Comparison of ENCODE assay signal across 30 mouse cellular contexts in the genomic region with DNA sequence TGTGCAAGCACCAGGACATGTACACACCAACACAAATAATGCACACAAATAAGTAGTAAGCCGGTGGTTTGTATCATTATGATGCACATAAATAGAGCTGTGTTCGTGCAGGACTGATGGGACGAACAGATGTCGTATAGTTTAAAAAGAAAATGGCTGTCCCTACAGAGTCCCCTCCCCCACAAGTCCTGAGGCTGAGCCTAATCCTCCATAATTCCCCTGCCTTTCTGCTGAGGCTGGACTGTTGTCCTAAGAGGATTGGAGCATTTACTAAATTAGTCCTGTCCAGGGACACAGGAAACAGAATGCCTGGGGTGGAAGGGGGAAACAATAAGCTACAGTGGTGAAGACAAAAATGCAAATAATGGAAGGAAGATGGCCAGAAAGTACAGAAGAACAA. TPM values are rescaled to one million over a fixed set of nuclear protein-coding genes. Genes with fewer than 3 reads are reported as not detected.
"Had no signal": no experiment of that assay in that cellular context is flagged by ENCODE, and none has a peak within 500 bp of the region (broad histone marks: within the 10 kb centered on the region; RNA-seq: fewer than 3 reads in every experiment).

No protein-coding gene starts in this region.

- H3K4me3 ChIP-seq: limb, embryonic 12.5 days; limb, embryonic 15.5 days had no signal

- H3K27ac ChIP-seq: kidney, postnatal 0 days; limb, embryonic 12.5 days; limb, embryonic 15.5 days; liver, embryonic 14.5 days; macrophage; stomach, postnatal 0 days had no signal

- DNase-seq: kidney, adult 18-20 months; kidney, adult 9 months; kidney, postnatal 36 days; left cerebral cortex, postnatal 4 days; liver, postnatal 0 days; lung, embryonic 14.5 days; right cerebral cortex, adult 18-20 months; right cerebral cortex, postnatal 14 days; right cerebral cortex, postnatal 4 days; thymus, adult 2 months; thymus, postnatal 14 days; thymus, postnatal 4 days had no signal

- H3K4me1 ChIP-seq: limb, embryonic 12.5 days; limb, embryonic 15.5 days had no signal

- ATAC-seq: inflammation-experienced regulatory T-cells, adult 6 months; intestine, embryonic 16.5 days; liver, postnatal 0 days; lung, postnatal 0 days had no signal

- H3K36me3 ChIP-seq: limb, embryonic 12.5 days; limb, embryonic 15.5 days had no signal

- H3K9ac ChIP-seq: limb, embryonic 12.5 days; limb, embryonic 15.5 days; liver, embryonic 14.5 days; liver, postnatal 0 days; lung, embryonic 14.5 days had no signal

- H3K4me2 ChIP-seq: limb, embryonic 12.5 days; limb, embryonic 15.5 days; liver, embryonic 11.5 days; lung, embryonic 14.5 days had no signal

- H3K9me3 ChIP-seq: limb, embryonic 15.5 days had no signal

- H3K27me3 ChIP-seq: limb, embryonic 12.5 days; limb, embryonic 15.5 days had no signal

RNA-seq across cellular contexts. Expression of gene Crx, which starts 15.7 kb away (rescaled TPM):
- total RNA-seq: layer of hippocampus, adult 8-10 months; layer of hippocampus, postnatal 14 days; left cerebral cortex, adult 8-10 months; left cerebral cortex, postnatal 14 days; left cerebral cortex, postnatal 4 days; megakaryocyte, adult 5-6 weeks had no signal
- polyA plus RNA-seq: inflammation-experienced regulatory T-cells, adult 6 months; intestine, embryonic 16.5 days; kidney, postnatal 0 days; limb, embryonic 12.5 days; limb, embryonic 15.5 days; liver, embryonic 11.5 days; liver, embryonic 14.5 days; liver, postnatal 0 days; lung, embryonic 14.5 days; lung, postnatal 0 days; macrophage; neural tube, embryonic 11.5 days; neural tube, embryonic 14.5 days; stomach, embryonic 14.5 days; stomach, postnatal 0 days had no signal

RNA-seq across cellular contexts. Expression of gene Crxos, which starts 18.3 kb away (rescaled TPM):
- total RNA-seq: left cerebral cortex, postnatal 14 days; left cerebral cortex, postnatal 4 days; megakaryocyte, adult 5-6 weeks had no signal
- polyA plus RNA-seq: inflammation-experienced regulatory T-cells, adult 6 months; intestine, embryonic 16.5 days; kidney, postnatal 0 days; limb, embryonic 12.5 days; limb, embryonic 15.5 days; liver, embryonic 11.5 days; liver, embryonic 14.5 days; liver, postnatal 0 days; lung, embryonic 14.5 days; lung, postnatal 0 days; macrophage; neural tube, embryonic 14.5 days; stomach, embryonic 14.5 days; stomach, postnatal 0 days had no signal

RNA-seq across cellular contexts. Expression of gene Obox6, which starts 24.6 kb away (rescaled TPM):
- total RNA-seq: layer of hippocampus, adult 8-10 months; layer of hippocampus, postnatal 14 days; left cerebral cortex, adult 8-10 months; left cerebral cortex, postnatal 14 days; left cerebral cortex, postnatal 4 days; megakaryocyte, adult 5-6 weeks had no signal
- polyA plus RNA-seq: inflammation-experienced regulatory T-cells, adult 6 months; intestine, embryonic 16.5 days; kidney, postnatal 0 days; limb, embryonic 12.5 days; limb, embryonic 15.5 days; liver, embryonic 11.5 days; liver, embryonic 14.5 days; liver, postnatal 0 days; lung, embryonic 14.5 days; lung, postnatal 0 days; macrophage; neural tube, embryonic 11.5 days; neural tube, embryonic 14.5 days; stomach, embryonic 14.5 days; stomach, postnatal 0 days; thymus, adult 2 months had no signal
